Mouse (Mus musculus) hindbrain, embryonic 14.5 days (tissue): ENCODE results near the gene Lmntd1. TPM values are rescaled to one million over a fixed set of nuclear protein-coding genes. Genes with fewer than 3 reads are reported as not detected.

Experiments used
- ATAC-seq: fragments of 200-750 bp; cut with Nextera tagmentation; 2 replicates; pipeline ENCODE4 v1.8.0; 2017; ENCODE audit warnings: moderate number of reproducible peaks, mild to moderate bottlenecking, moderate TSS enrichment, moderate library complexity; ENCODE audit not compliant: low FRiP score
- DNase-seq: peaks from one replicate; pipeline ENCODE4 v3.0.0-alpha.2; 2015; ENCODE audit warnings: low spot score
- H3K27ac ChIP-seq: fragments of 300-500 bp; sonication (generic); 2 replicates; pipeline ENCODE4 v1.5.1; 2014; ENCODE audit warnings: mild to moderate bottlenecking, moderate library complexity
- H3K27me3 ChIP-seq: fragments of 300-500 bp; sonication (generic); 2 replicates; pipeline ENCODE4 v1.6.1; 2014; ENCODE audit warnings: mild to moderate bottlenecking, low read length, mixed read lengths; ENCODE audit not compliant: control insufficient read depth, insufficient read depth
- H3K36me3 ChIP-seq: fragments of 300-500 bp; sonication (generic); replicated peaks from 2 replicates; pipeline ENCODE4 v1.6.1; 2014; ENCODE audit not compliant: control insufficient read depth, insufficient read depth
- H3K4me1 ChIP-seq: fragments of 300-500 bp; sonication (generic); replicated peaks from 2 replicates; pipeline ENCODE4 v1.6.1; 2014; ENCODE audit warnings: antibody characterized with exemption, low read length, mixed read lengths; ENCODE audit not compliant: control insufficient read depth, insufficient read depth
- H3K4me2 ChIP-seq: fragments of 300-500 bp; sonication (generic); replicated peaks from 2 replicates; pipeline ENCODE4 v1.6.1; 2014; ENCODE audit warnings: mild to moderate bottlenecking, moderate library complexity
- H3K4me3 ChIP-seq: fragments of 300-500 bp; sonication (generic); replicated peaks from 2 replicates; pipeline ENCODE4 v1.5.1; 2014; ENCODE audit warnings: mild to moderate bottlenecking, low read length
- H3K9ac ChIP-seq: fragments of 300-500 bp; sonication (generic); 2 replicates; pipeline ENCODE4 v1.6.1; 2014
- H3K9me3 ChIP-seq: fragments of 300-500 bp; sonication (generic); 2 replicates; pipeline ENCODE4 v1.6.1; 2016; ENCODE audit warnings: low read length; ENCODE audit not compliant: control insufficient read depth
- WGBS: fragments of 180-500 bp; shearing (Covaris S2); extraction: QIAGEN DNeasy Blood & Tissue Kit; methylation state at CpG from one replicate; pipeline ENCODE4 v1.1.7; 2014; 5-methylcytosine and 5-hydroxymethylcytosine counted together
- polyA plus RNA-seq: library from polyadenylated mRNA; unstranded; fragments of >200 nt; fragmentation: Nextera tagmentation; extraction: Ambion mirVana; gene quantifications from 2 replicates; pipeline ENCODE4 v1.2.1, GENCODE M21; 2014

Lmntd1 gene
- polyA plus RNA-seq, 1 experiment from 2014 or later = 1.3 TPM

GRCm38 (mm10) chr6:145462677-145463245 is 151.4 kb downstream of the Lmntd1 start:
- H3K9ac ChIP-seq = no peak overlapping the region
- no peaks in the 10 kb centered on the region for H3K9me3 ChIP-seq
- H3K36me3 ChIP-seq = no peaks in the 10 kb centered on the region
- H3K27ac ChIP-seq = no peak overlapping the region
- H3K27me3 ChIP-seq = no peaks in the 10 kb centered on the region
- ATAC-seq (no peak; the same call in 1 of the 2 replicates), DNase-seq (no peak)
- H3K4me2 ChIP-seq = no peak overlapping the region
- WGBS = 89% methylated on average over 12 of the region's 12 CpGs
- no peaks in the 10 kb centered on the region for H3K4me1 ChIP-seq
- no peak overlapping the region for H3K4me3 ChIP-seq

GRCm38 (mm10) chr6:145457066-145457465 is 157.1 kb downstream of the Lmntd1 start:
- H3K9ac ChIP-seq = no peak overlapping the region
- no peak overlapping the region for H3K4me2 ChIP-seq
- H3K27ac ChIP-seq = no peak overlapping the region
- H3K4me3 ChIP-seq = no peak overlapping the region
- H3K4me1 ChIP-seq = no peaks in the 10 kb centered on the region
- H3K27me3 ChIP-seq = peaks cover 3% of the 10 kb centered on the region; the same call in 1 of the 2 replicates
- WGBS = 85% methylated on average over 15 of the region's 15 CpGs
- no peaks in the 10 kb centered on the region for H3K9me3 ChIP-seq
- H3K36me3 ChIP-seq = no peaks in the 10 kb centered on the region
- DNase-seq (no peak), ATAC-seq (no peak)

- H3K27me3 ChIP-seq = peaks cover 3% of the 10 kb centered on the region; the same call in 1 of the 2 replicates
- H3K27ac ChIP-seq = no peak overlapping the region
- no peak for DNase-seq
- ATAC-seq = no peak
- no peaks in the 10 kb centered on the region for H3K4me1 ChIP-seq
- no peak overlapping the region for H3K9ac ChIP-seq
- no peaks in the 10 kb centered on the region for H3K36me3 ChIP-seq
- H3K4me2 ChIP-seq = no peak overlapping the region
- WGBS = 79% methylated on average over 15 of the region's 15 CpGs
- H3K9me3 ChIP-seq = no peaks in the 10 kb centered on the region
- no peak overlapping the region for H3K4me3 ChIP-seq
These were observed 163.3 kb downstream of the Lmntd1 start for GRCm38 (mm10) chr6:145450628-145451403.

GRCm38 (mm10) chr6:145448361-145448760 is 165.8 kb downstream of the Lmntd1 start:
- WGBS = 62% methylated on average over 2 of the region's 2 CpGs
- H3K4me1 ChIP-seq = no peaks in the 10 kb centered on the region
- no peaks in the 10 kb centered on the region for H3K36me3 ChIP-seq
- H3K9ac ChIP-seq = no peak overlapping the region
- ATAC-seq = no peak
- H3K27ac ChIP-seq = no peak overlapping the region
- no peaks in the 10 kb centered on the region for H3K27me3 ChIP-seq
- no peak overlapping the region for H3K4me2 ChIP-seq
- H3K4me3 ChIP-seq = no peak overlapping the region
- H3K9me3 ChIP-seq = no peaks in the 10 kb centered on the region
- no peak for DNase-seq

- ATAC-seq (no peak), DNase-seq (no peak)
- no peaks in the 10 kb centered on the region for H3K36me3 ChIP-seq
- H3K4me3 ChIP-seq = no peak overlapping the region
- H3K4me2 ChIP-seq = no peak overlapping the region
- H3K27ac ChIP-seq = no peak overlapping the region; the same call in 1 of the 2 replicates
- WGBS = 85% methylated on average over 8 of the region's 8 CpGs
- no peaks in the 10 kb centered on the region for H3K4me1 ChIP-seq
- H3K9ac ChIP-seq = no peak overlapping the region
- no peaks in the 10 kb centered on the region for H3K9me3 ChIP-seq
- no peaks in the 10 kb centered on the region for H3K27me3 ChIP-seq
These were observed 168.2 kb downstream of the Lmntd1 start for GRCm38 (mm10) chr6:145445811-145446500.

GRCm38 (mm10) chr6:145445380-145445779 is 168.7 kb downstream of the Lmntd1 start:
- ATAC-seq (no peak), DNase-seq (no peak)
- H3K4me1 ChIP-seq = no peaks in the 10 kb centered on the region
- H3K27ac ChIP-seq = no peak overlapping the region; the same call in 1 of the 2 replicates
- H3K36me3 ChIP-seq = no peaks in the 10 kb centered on the region
- no peak overlapping the region for H3K4me2 ChIP-seq
- no peak overlapping the region for H3K9ac ChIP-seq
- 83% methylated on average over 4 of the region's 4 CpGs for WGBS
- H3K27me3 ChIP-seq = no peaks in the 10 kb centered on the region
- H3K4me3 ChIP-seq = no peak overlapping the region
- H3K9me3 ChIP-seq = no peaks in the 10 kb centered on the region

GRCm38 (mm10) chr6:145442786-145443185 is 171.3 kb downstream of the Lmntd1 start:
- ATAC-seq (no peak), DNase-seq (no peak)
- no peaks in the 10 kb centered on the region for H3K36me3 ChIP-seq
- no peak overlapping the region for H3K27ac ChIP-seq
- no peak overlapping the region for H3K4me3 ChIP-seq
- no peak overlapping the region for H3K4me2 ChIP-seq
- H3K9ac ChIP-seq = no peak overlapping the region
- no peaks in the 10 kb centered on the region for H3K9me3 ChIP-seq
- WGBS = 57% methylated on average over 13 of the region's 13 CpGs
- H3K27me3 ChIP-seq = no peaks in the 10 kb centered on the region
- no peaks in the 10 kb centered on the region for H3K4me1 ChIP-seq

GRCm38 (mm10) chr6:145441416-145442110 is 172.6 kb downstream of the Lmntd1 start:
- Histone ChIP-seq H3K9me3 (no peaks in the 10 kb centered on the region), H3K9ac (no peak overlapping the region), H3K27me3 (no peaks in the 10 kb centered on the region), H3K4me1 (no peaks in the 10 kb centered on the region), H3K4me3 (no peak overlapping the region), H3K36me3 (no peaks in the 10 kb centered on the region), H3K4me2 (no peak overlapping the region), H3K27ac (no peak overlapping the region)
- ATAC-seq (no peak), DNase-seq (peak; percentile 78)
- 70% methylated on average over 18 of the region's 18 CpGs for WGBS

GRCm38 (mm10) chr6:145438851-145439250 is 175.3 kb downstream of the Lmntd1 start:
- ATAC-seq = no peak
- H3K4me2 ChIP-seq = no peak overlapping the region
- H3K4me1 ChIP-seq = peaks cover 3% of the 10 kb centered on the region; the same call in 1 of the 2 replicates
- H3K36me3 ChIP-seq = no peaks in the 10 kb centered on the region
- DNase-seq = no peak
- no peak overlapping the region for H3K4me3 ChIP-seq
- H3K27ac ChIP-seq = no peak overlapping the region
- H3K9me3 ChIP-seq = no peaks in the 10 kb centered on the region
- no peak overlapping the region for H3K9ac ChIP-seq
- WGBS = 96% methylated on average over 5 of the region's 5 CpGs
- no peaks in the 10 kb centered on the region for H3K27me3 ChIP-seq
